Mouse (Mus musculus) lung, embryonic 15.5 days (tissue): ENCODE results near the gene Gm17949. TPM values are rescaled to one million over a fixed set of nuclear protein-coding genes. Genes with fewer than 3 reads are reported as not detected.

ENCODE experiments used
- ATAC-seq: fragments of 200-750 bp; cut with Nextera tagmentation; 2 replicates; pipeline ENCODE4 v1.8.0; 2017; ENCODE audit warnings: moderate number of reproducible peaks, borderline replicate concordance; ENCODE audit not compliant: low FRiP score, low TSS enrichment; ENCODE audit errors: extremely low read depth
- H3K27ac ChIP-seq: fragments of 300-500 bp; sonication (generic); 2 replicates; pipeline ENCODE4 v1.5.1; 2015; ENCODE audit warnings: moderate library complexity, mild to moderate bottlenecking, inconsistent platforms
- H3K27me3 ChIP-seq: fragments of 300-500 bp; sonication (generic); 2 replicates; pipeline ENCODE4 v1.6.1; 2015; ENCODE audit warnings: inconsistent platforms
- H3K36me3 ChIP-seq: fragments of 300-500 bp; sonication (generic); 2 replicates; pipeline ENCODE4 v1.6.1; 2015; ENCODE audit warnings: inconsistent platforms
- H3K4me1 ChIP-seq: fragments of 300-500 bp; sonication (generic); 2 replicates; pipeline ENCODE4 v1.6.1; 2015; ENCODE audit warnings: inconsistent platforms
- H3K4me2 ChIP-seq: fragments of 300-500 bp; sonication (generic); 2 replicates; pipeline ENCODE4 v1.6.1; 2015; ENCODE audit warnings: inconsistent platforms, mild to moderate bottlenecking, moderate library complexity
- H3K4me3 ChIP-seq: fragments of 300-500 bp; sonication (generic); 2 replicates; pipeline ENCODE4 v1.5.1; 2015; ENCODE audit warnings: mild to moderate bottlenecking, inconsistent platforms
- H3K9ac ChIP-seq: fragments of 300-500 bp; sonication (generic); 2 replicates; pipeline ENCODE4 v1.6.1; 2015; ENCODE audit warnings: inconsistent platforms
- H3K9me3 ChIP-seq: fragments of 300-500 bp; sonication (generic); 2 replicates; pipeline ENCODE4 v1.6.1; 2016; ENCODE audit warnings: inconsistent platforms
- WGBS: fragments of 180-500 bp; shearing (Covaris S2); methylation state at CpG from one replicate; pipeline ENCODE4 v1.1.7; 2015; 5-methylcytosine and 5-hydroxymethylcytosine counted together
- polyA plus RNA-seq: library from polyadenylated mRNA; unstranded; fragments of >200 nt; fragmentation: Nextera tagmentation; extraction: Ambion mirVana; gene quantifications from 2 replicates; pipeline ENCODE4 v1.2.1, GENCODE M21; 2015

The Gm17949 gene
- polyA plus RNA-seq, 1 experiment from 2014 or later = 0.50 TPM

GRCm38 (mm10) chr17:57058891-57059485, 47.7 kb downstream of the Gm17949 start, which contains the start of gene Crb3:
Gene Crb3 (plus strand): TSS chr17:57059105.
- Histone ChIP-seq H3K4me1 (peaks cover 16% of the 10 kb centered on the region), H3K4me3 (peak within 1 kb of the TSS; percentile 85), H3K9ac (peak within 1 kb of the TSS; percentile 66), H3K27me3 (peaks cover 30% of the 10 kb centered on the region), H3K36me3 (0 out of 2 replicates have a peak, but pooled peaks cover 2% of the 10 kb centered on the region), H3K4me2 (peak within 1 kb of the TSS; percentile 98), H3K27ac (peak within 1 kb of the TSS; percentile 83), H3K9me3 (no peaks in the 10 kb centered on the region)
- 0% methylated on average over 16 of the region's 22 CpGs for WGBS
- ATAC-seq = 0 out of 2 replicates have a peak, but pooled peaks have one; percentile 0

GRCm38 (mm10) chr17:57059486-57059977, 48.3 kb downstream of the Gm17949 start, which contains the start of gene Slc25a23:
Gene Slc25a23 (minus strand): TSS chr17:57059863.
- H3K27me3 ChIP-seq = peaks cover 30% of the 10 kb centered on the region
- peak within 1 kb of the TSS; percentile 83 for H3K27ac ChIP-seq
- peaks cover 16% of the 10 kb centered on the region for H3K4me1 ChIP-seq
- peak within 1 kb of the TSS; percentile 85 for H3K4me3 ChIP-seq
- H3K36me3 ChIP-seq = 0 out of 2 replicates have a peak, but pooled peaks cover 2% of the 10 kb centered on the region
- H3K4me2 ChIP-seq = peak within 1 kb of the TSS; percentile 98
- H3K9ac ChIP-seq = peak within 1 kb of the TSS; percentile 66
- no peaks in the 10 kb centered on the region for H3K9me3 ChIP-seq
- ATAC-seq = peak; percentile 51; the same call in 1 of the 2 replicates
- WGBS = 2% methylated on average over 35 of the region's 45 CpGs

GRCm38 (mm10) chr17:57060231-57060801, 49.0 kb downstream of the Gm17949 start:
- peak overlapping the region; percentile 98 for H3K4me2 ChIP-seq
- H3K4me1 ChIP-seq = peaks cover 16% of the 10 kb centered on the region
- peak overlapping the region; percentile 85 for H3K4me3 ChIP-seq
- 0% methylated on average over 44 of the region's 44 CpGs for WGBS
- peak overlapping the region; percentile 83 for H3K27ac ChIP-seq
- ATAC-seq = peak; percentile 81
- 0 out of 2 replicates have a peak, but pooled peaks cover 2% of the 10 kb centered on the region for H3K36me3 ChIP-seq
- H3K27me3 ChIP-seq = peaks cover 30% of the 10 kb centered on the region
- H3K9ac ChIP-seq = peak overlapping the region; percentile 24; the same call in 1 of the 2 replicates
- H3K9me3 ChIP-seq = no peaks in the 10 kb centered on the region

- 33% methylated on average over 10 of the region's 10 CpGs for WGBS
- Histone ChIP-seq H3K36me3 (0 out of 2 replicates have a peak, but pooled peaks cover 2% of the 10 kb centered on the region), H3K27ac (peak overlapping the region; percentile 83; the same call in 1 of the 2 replicates), H3K4me3 (peak overlapping the region; percentile 85; the same call in 1 of the 2 replicates), H3K27me3 (peaks cover 30% of the 10 kb centered on the region), H3K4me2 (peak overlapping the region; percentile 98), H3K9ac (no peak overlapping the region), H3K9me3 (no peaks in the 10 kb centered on the region), H3K4me1 (peaks cover 16% of the 10 kb centered on the region)
- ATAC-seq = no peak
These were observed 49.8 kb downstream of the Gm17949 start for GRCm38 (mm10) chr17:57061069-57061468.

- peak overlapping the region; percentile 51 for H3K4me3 ChIP-seq
- peak; percentile 48 for ATAC-seq
- WGBS = 1% methylated on average over 39 of the region's 39 CpGs
- 0 out of 2 replicates have a peak, but pooled peaks cover 2% of the 10 kb centered on the region for H3K36me3 ChIP-seq
- H3K4me2 ChIP-seq = peak overlapping the region; percentile 43
- no peaks in the 10 kb centered on the region for H3K9me3 ChIP-seq
- H3K4me1 ChIP-seq = peaks cover 16% of the 10 kb centered on the region
- peak overlapping the region; percentile 41 for H3K9ac ChIP-seq
- peaks cover 30% of the 10 kb centered on the region for H3K27me3 ChIP-seq
- H3K27ac ChIP-seq = peak overlapping the region; percentile 92
These were observed 50.8 kb downstream of the Gm17949 start for GRCm38 (mm10) chr17:57062011-57062521.

GRCm38 (mm10) chr17:57062548-57062947, 51.3 kb downstream of the Gm17949 start:
- Histone ChIP-seq H3K9me3 (no peaks in the 10 kb centered on the region), H3K9ac (peak overlapping the region; percentile 41), H3K4me1 (peaks cover 16% of the 10 kb centered on the region), H3K27me3 (peaks cover 30% of the 10 kb centered on the region), H3K27ac (peak overlapping the region; percentile 92), H3K36me3 (no peaks in the 10 kb centered on the region), H3K4me2 (peak overlapping the region; percentile 43), H3K4me3 (peak overlapping the region; percentile 51)
- ATAC-seq = no peak; the same call in 1 of the 2 replicates
- WGBS = under 1% methylated on average over 22 of the region's 22 CpGs

- peak overlapping the region; percentile 43 for H3K4me2 ChIP-seq
- peak overlapping the region; percentile 51 for H3K4me3 ChIP-seq
- no peaks in the 10 kb centered on the region for H3K36me3 ChIP-seq
- 0 out of 2 replicates have a peak overlapping the region, but pooled peaks have one; percentile 41 for H3K9ac ChIP-seq
- 11% methylated on average over 8 of the region's 8 CpGs for WGBS
- peak overlapping the region; percentile 92 for H3K27ac ChIP-seq
- H3K9me3 ChIP-seq = no peaks in the 10 kb centered on the region
- H3K27me3 ChIP-seq = peaks cover 30% of the 10 kb centered on the region
- no peak for ATAC-seq
- H3K4me1 ChIP-seq = peaks cover 16% of the 10 kb centered on the region
These were observed 51.8 kb downstream of the Gm17949 start for GRCm38 (mm10) chr17:57063031-57063430.

GRCm38 (mm10) chr17:57066908-57067307, 55.6 kb downstream of the Gm17949 start:
- no peak overlapping the region for H3K9ac ChIP-seq
- no peaks in the 10 kb centered on the region for H3K4me1 ChIP-seq
- H3K9me3 ChIP-seq = no peaks in the 10 kb centered on the region
- H3K27ac ChIP-seq = no peak overlapping the region
- H3K4me3 ChIP-seq = no peak overlapping the region
- ATAC-seq = no peak
- WGBS = 53% methylated on average over 5 of the region's 5 CpGs
- H3K36me3 ChIP-seq = no peaks in the 10 kb centered on the region
- no peak overlapping the region for H3K4me2 ChIP-seq
- H3K27me3 ChIP-seq = peaks cover 27% of the 10 kb centered on the region

GRCm38 (mm10) chr17:57070272-57070671, 59.0 kb downstream of the Gm17949 start:
- ATAC-seq = no peak
- H3K27ac ChIP-seq = peak overlapping the region; percentile 64
- H3K4me2 ChIP-seq = peak overlapping the region; percentile 48

GRCm38 (mm10) chr17:57070699-57071098, 59.4 kb downstream of the Gm17949 start:
- Histone ChIP-seq H3K4me3 (peak overlapping the region; percentile 30), H3K9ac (no peak overlapping the region), H3K27me3 (peaks cover 9% of the 10 kb centered on the region; the same call in 1 of the 2 replicates), H3K36me3 (no peaks in the 10 kb centered on the region), H3K4me2 (peak overlapping the region; percentile 48), H3K27ac (no peak overlapping the region), H3K9me3 (no peaks in the 10 kb centered on the region), H3K4me1 (no peaks in the 10 kb centered on the region)
- peak; percentile 70; the same call in 1 of the 2 replicates for ATAC-seq
- WGBS = 5% methylated on average over 11 of the region's 11 CpGs

More at GRCm38 (mm10) chr17:57070272-57070671, 59.0 kb downstream of the Gm17949 start:
- H3K27me3 ChIP-seq = peaks cover 9% of the 10 kb centered on the region; the same call in 1 of the 2 replicates
- peak overlapping the region; percentile 30 for H3K4me3 ChIP-seq
- no peaks in the 10 kb centered on the region for H3K4me1 ChIP-seq
- no peaks in the 10 kb centered on the region for H3K9me3 ChIP-seq
- H3K36me3 ChIP-seq = no peaks in the 10 kb centered on the region
- 17% methylated on average over 9 of the region's 9 CpGs for WGBS
- H3K9ac ChIP-seq = 0 out of 2 replicates have a peak overlapping the region, but pooled peaks have one; percentile 13
